ENCODE assay signal across 8 mouse cellular contexts in genomic region chr10:80757717-80758116, GRCm38 (mm10). TPM values are rescaled to one million over a fixed set of nuclear protein-coding genes. Genes with fewer than 3 reads are reported as not detected.
DNase-seq lines count a peak whose midpoint lies in the region; ATAC-seq lines count a peak whose summit lies in the region.

No protein-coding gene starts in this region.

- H3K36me3 ChIP-seq in embryonic facial prominence, embryonic 13.5 days, result no peaks in the 10 kb centered on the region
- H3K36me3 ChIP-seq in splenic B cell, adult 2 months (ENCODE audit: control insufficient read depth, insufficient read depth, low read length, poor library complexity, severe bottlenecking), result no peaks in the 10 kb centered on the region

- DNase-seq in right cerebral cortex, adult 18-20 months, result peak; percentile 77
- no peak for DNase-seq in right cerebral cortex, postnatal 25 days
- peak; percentile 87 to 90 for DNase-seq in heart, adult 9 months (ENCODE audit: low spot score in 2 of 2)
- DNase-seq in kidney, adult 9 months, result peak; percentile 87
- DNase-seq in liver, result peak; percentile 75
- DNase-seq in splenic B cell, adult 2 months (ENCODE audit: low read depth, low spot score), result peak; percentile 75

- ATAC-seq in embryonic facial prominence, embryonic 13.5 days (ENCODE audit: insufficient number of reproducible peaks, insufficient read depth, low FRiP score, low TSS enrichment, low read depth), result no peak
- 0 out of 2 replicates have a peak, but pooled peaks have one; percentile 24 for ATAC-seq in monocyte, adult 5-6 weeks (replicated peaks; ENCODE audit: insufficient number of reproducible peaks, low FRiP score, low TSS enrichment, poor library complexity, severe bottlenecking)

- H3K9me3 ChIP-seq in embryonic facial prominence, embryonic 13.5 days, result no peaks in the 10 kb centered on the region

- no peak overlapping the region for H3K27ac ChIP-seq in embryonic facial prominence, embryonic 13.5 days

- no peak overlapping the region for H3K9ac ChIP-seq in embryonic facial prominence, embryonic 13.5 days

- peaks cover 35% of the 10 kb centered on the region for H3K4me1 ChIP-seq in embryonic facial prominence, embryonic 13.5 days

- WGBS in embryonic facial prominence, embryonic 13.5 days, result 34% methylated on average over 5 of the region's 5 CpGs

- H3K4me3 ChIP-seq in embryonic facial prominence, embryonic 13.5 days, result peak overlapping the region; percentile 11

- no peaks in the 10 kb centered on the region for H3K27me3 ChIP-seq in embryonic facial prominence, embryonic 13.5 days
- no peaks in the 10 kb centered on the region for H3K27me3 ChIP-seq in splenic B cell, adult 2 months (ENCODE audit: control insufficient read depth, insufficient read depth, low read length, poor library complexity, severe bottlenecking)

- peak overlapping the region; percentile 96; the same call in 1 of the 2 replicates for H3K4me2 ChIP-seq in embryonic facial prominence, embryonic 13.5 days

RNA-seq across cellular contexts. Expression of gene Dot1l, which starts 2.7 kb away (rescaled TPM):
- polyA plus RNA-seq in embryonic facial prominence, embryonic 13.5 days (2015; fragmentation: Nextera tagmentation; extraction: Ambion mirVana), result 17.9 and 18.5 TPM in 2 replicates
- 5.2 to 17.7 TPM (median 6.3 TPM) in 3 replicates for total RNA-seq in monocyte, adult 5-6 weeks (2017)

RNA-seq across cellular contexts. Expression of gene Ap3d1, which starts 15.7 kb away (rescaled TPM):
- 73.3 and 73.5 TPM in 2 replicates for polyA plus RNA-seq in embryonic facial prominence, embryonic 13.5 days (2015; fragmentation: Nextera tagmentation; extraction: Ambion mirVana)
- total RNA-seq in monocyte, adult 5-6 weeks (2017), result 65.5 to 110 TPM (median 103 TPM) in 3 replicates

RNA-seq across cellular contexts. Expression of gene Sf3a2, which starts 40.3 kb away (rescaled TPM):
- polyA plus RNA-seq in embryonic facial prominence, embryonic 13.5 days (2015; fragmentation: Nextera tagmentation; extraction: Ambion mirVana), result 75.6 and 78.9 TPM in 2 replicates
- 9.4 to 23.3 TPM (median 10.7 TPM) in 3 replicates for total RNA-seq in monocyte, adult 5-6 weeks (2017)

RNA-seq across cellular contexts. Expression of gene Plekhj1, which starts 40.7 kb away (rescaled TPM):
- polyA plus RNA-seq in embryonic facial prominence, embryonic 13.5 days (2015; fragmentation: Nextera tagmentation; extraction: Ambion mirVana), result 118 and 125 TPM in 2 replicates
- total RNA-seq in monocyte, adult 5-6 weeks (2017), result 29.4 to 59.3 TPM (median 41.3 TPM) in 3 replicates

RNA-seq across cellular contexts. Expression of gene Amh, which starts 47.3 kb away (rescaled TPM):
- polyA plus RNA-seq in embryonic facial prominence, embryonic 13.5 days (2015; fragmentation: Nextera tagmentation; extraction: Ambion mirVana), result not detected in 2 replicates
- total RNA-seq in monocyte, adult 5-6 weeks (2017), result not detected in 3 replicates
